Mouse (Mus musculus) bone marrow macrophage, adult 2 months (primary cell): Measurements from ENCODE around the gene Itm2b.

Experiments used
- CTCF ChIP-seq: IDR thresholded peaks from 2 replicates; pipeline ENCODE4 v1.5.1; 2012; ENCODE audit warnings: low read depth, mild to moderate bottlenecking, low read length, moderate library complexity
- POLR2A ChIP-seq: IDR thresholded peaks from 2 replicates; pipeline ENCODE4 v1.6.1; 2012; ENCODE audit warnings: mild to moderate bottlenecking, low read depth, low read length, borderline replicate concordance

- TF ChIP-seq CTCF: no peak
- TF ChIP-seq POLR2A: no peak
These were observed 31.4 kb upstream of the Itm2b start for GRCm38 (mm10) chr14:73416511-73416910.
